Mouse (Mus musculus) gastrocnemius, postnatal 14 days (tissue): Measurements from ENCODE around the gene Ndnf. TPM values are rescaled to one million over a fixed set of nuclear protein-coding genes. Genes with fewer than 3 reads are reported as not detected.

Experiments used
- DNase-seq: peaks from one replicate; pipeline ENCODE4 v3.0.0; 2021; ENCODE audit warnings: mixed read lengths
- intact Hi-C: fragments of 180-260 bp; cut with DNase I; formaldehyde crosslinking; loops from one replicate; pipeline ENCODE4 v1.15.1; 2025; ENCODE audit warnings: low total_unique reads
- total RNA-seq, 2 experiments: library from RNA; stranded (reverse); gene quantifications; 2 replicates each; pipeline ENCODE4 v1.2.3; 2021

The Ndnf gene
- total RNA-seq, 2 experiments from 2014 or later: 0.38 to 1.0 TPM

GRCm38 (mm10) chr6:65743144-65743870 is 71.9 kb downstream of the Ndnf start:
- intact Hi-C loops: no loop called here
- DNase-seq: no peak

GRCm38 (mm10) chr6:65743871-65744202 is 72.4 kb downstream of the Ndnf start:
- intact Hi-C loops: no loop called here
- no peak for DNase-seq

- intact Hi-C loops: no loop called here
- no peak for DNase-seq
Observed at GRCm38 (mm10) chr6:65758214-65758613, 86.8 kb downstream of the Ndnf start.

- intact Hi-C loops: no loop called here
- DNase-seq: no peak
Observed at GRCm38 (mm10) chr6:65759174-65759573, 87.8 kb downstream of the Ndnf start.

- DNase-seq: no peak
- intact Hi-C loops: no loop called here
Observed at GRCm38 (mm10) chr6:65760073-65760472, 88.7 kb downstream of the Ndnf start.

Other genes starting within 250 kb of the Ndnf start
- gene Tnip3, start 146.3 kb upstream of the Ndnf start, total RNA-seq: not detected
- gene Prdm5, start 107.4 kb downstream of the Ndnf start, total RNA-seq: 1 to 10 TPM; 4.9 to 5.0 TPM